Mouse (Mus musculus): ENCODE data around the gene Lyrm7. TPM values are rescaled to one million over a fixed set of nuclear protein-coding genes. Genes with fewer than 3 reads are reported as not detected.

Lyrm7 gene
- polyA plus RNA-seq, 1 experiment = 26.3 TPM

GRCm38 (mm10) chr11:54817449-54817848 is 43.3 kb downstream of the Lyrm7 start:
- H3K4me3 ChIP-seq (ENCODE audit: low read depth, low read length) = no peak overlapping the region
- no peaks in the 10 kb centered on the region for H3K27me3 ChIP-seq (ENCODE audit: control insufficient read depth, insufficient read depth, low read length, poor library complexity, severe bottlenecking)
- TF ChIP-seq POLR2A (IDR thresholded peaks at IDR 0.05; ENCODE audit: insufficient read depth, low read length) (no peak), CTCF (IDR thresholded peaks at IDR 0.05; ENCODE audit: low read depth, low read length) (no peak), EP300 (IDR thresholded peaks at IDR 0.05; ENCODE audit: insufficient read depth, low read depth, low read length) (no peak)
- no peak overlapping the region for H3K9ac ChIP-seq (ENCODE audit: low read depth, poor library complexity, severe bottlenecking)
- H3K36me3 ChIP-seq (ENCODE audit: control insufficient read depth, insufficient read depth, low read length, poor library complexity, severe bottlenecking) = no peaks in the 10 kb centered on the region
- H3K27ac ChIP-seq (ENCODE audit: insufficient read depth, low read length) = no peak overlapping the region
- H3K4me1 ChIP-seq (ENCODE audit: control insufficient read depth, insufficient read depth, low read length) = no peaks in the 10 kb centered on the region
- H3K9me3 ChIP-seq (replicated peaks; ENCODE audit: control insufficient read depth, insufficient read depth, low read length, poor library complexity, severe bottlenecking) = no peaks in the 10 kb centered on the region

- Histone ChIP-seq H3K27me3 (ENCODE audit: control insufficient read depth, insufficient read depth, low read length, poor library complexity, severe bottlenecking) (no peaks in the 10 kb centered on the region), H3K27ac (ENCODE audit: insufficient read depth, low read length) (no peak overlapping the region), H3K9me3 (replicated peaks; ENCODE audit: control insufficient read depth, insufficient read depth, low read length, poor library complexity, severe bottlenecking) (no peaks in the 10 kb centered on the region), H3K4me1 (ENCODE audit: control insufficient read depth, insufficient read depth, low read length) (no peaks in the 10 kb centered on the region), H3K9ac (ENCODE audit: low read depth, poor library complexity, severe bottlenecking) (no peak overlapping the region), H3K4me3 (ENCODE audit: low read depth, low read length) (no peak overlapping the region), H3K36me3 (ENCODE audit: control insufficient read depth, insufficient read depth, low read length, poor library complexity, severe bottlenecking) (no peaks in the 10 kb centered on the region)
- TF ChIP-seq POLR2A (IDR thresholded peaks at IDR 0.05; ENCODE audit: insufficient read depth, low read length) = no peak
Measured at GRCm38 (mm10) chr11:54815659-54816058, 45.1 kb downstream of the Lyrm7 start.

GRCm38 (mm10) chr11:54812812-54813516 is 47.8 kb downstream of the Lyrm7 start:
- no peaks in the 10 kb centered on the region for H3K9me3 ChIP-seq (replicated peaks; ENCODE audit: control insufficient read depth, insufficient read depth, low read length, poor library complexity, severe bottlenecking)
- no peaks in the 10 kb centered on the region for H3K4me1 ChIP-seq (ENCODE audit: control insufficient read depth, insufficient read depth, low read length)
- H3K4me3 ChIP-seq (ENCODE audit: low read depth, low read length) = no peak overlapping the region
- TF ChIP-seq EP300 (IDR thresholded peaks at IDR 0.05; ENCODE audit: insufficient read depth, low read depth, low read length) (no peak), CTCF (IDR thresholded peaks at IDR 0.05; ENCODE audit: low read depth, low read length) (no peak), POLR2A (IDR thresholded peaks at IDR 0.05; ENCODE audit: insufficient read depth, low read length) (no peak)
- H3K36me3 ChIP-seq (ENCODE audit: control insufficient read depth, insufficient read depth, low read length, poor library complexity, severe bottlenecking) = no peaks in the 10 kb centered on the region
- no peaks in the 10 kb centered on the region for H3K27me3 ChIP-seq (ENCODE audit: control insufficient read depth, insufficient read depth, low read length, poor library complexity, severe bottlenecking)
- H3K27ac ChIP-seq (ENCODE audit: insufficient read depth, low read length) = no peak overlapping the region
- H3K9ac ChIP-seq (ENCODE audit: low read depth, poor library complexity, severe bottlenecking) = no peak overlapping the region

GRCm38 (mm10) chr11:54812314-54812713 is 48.4 kb downstream of the Lyrm7 start:
- Histone ChIP-seq H3K27ac (ENCODE audit: insufficient read depth, low read length) (no peak overlapping the region), H3K36me3 (ENCODE audit: control insufficient read depth, insufficient read depth, low read length, poor library complexity, severe bottlenecking) (no peaks in the 10 kb centered on the region), H3K4me1 (ENCODE audit: control insufficient read depth, insufficient read depth, low read length) (no peaks in the 10 kb centered on the region), H3K9ac (ENCODE audit: low read depth, poor library complexity, severe bottlenecking) (no peak overlapping the region), H3K9me3 (replicated peaks; ENCODE audit: control insufficient read depth, insufficient read depth, low read length, poor library complexity, severe bottlenecking) (no peaks in the 10 kb centered on the region), H3K4me3 (ENCODE audit: low read depth, low read length) (no peak overlapping the region), H3K27me3 (ENCODE audit: control insufficient read depth, insufficient read depth, low read length, poor library complexity, severe bottlenecking) (no peaks in the 10 kb centered on the region)
- TF ChIP-seq EP300 (IDR thresholded peaks at IDR 0.05; ENCODE audit: insufficient read depth, low read depth, low read length) (no peak), POLR2A (IDR thresholded peaks at IDR 0.05; ENCODE audit: insufficient read depth, low read length) (no peak), CTCF (IDR thresholded peaks at IDR 0.05; ENCODE audit: low read depth, low read length) (no peak)

- Histone ChIP-seq H3K9me3 (replicated peaks; ENCODE audit: control insufficient read depth, insufficient read depth, low read length, poor library complexity, severe bottlenecking) (no peaks in the 10 kb centered on the region), H3K27me3 (ENCODE audit: control insufficient read depth, insufficient read depth, low read length, poor library complexity, severe bottlenecking) (no peaks in the 10 kb centered on the region), H3K9ac (ENCODE audit: low read depth, poor library complexity, severe bottlenecking) (no peak overlapping the region), H3K4me1 (ENCODE audit: control insufficient read depth, insufficient read depth, low read length) (no peaks in the 10 kb centered on the region), H3K4me3 (ENCODE audit: low read depth, low read length) (no peak overlapping the region), H3K36me3 (ENCODE audit: control insufficient read depth, insufficient read depth, low read length, poor library complexity, severe bottlenecking) (no peaks in the 10 kb centered on the region), H3K27ac (ENCODE audit: insufficient read depth, low read length) (no peak overlapping the region)
- TF ChIP-seq EP300 (IDR thresholded peaks at IDR 0.05; ENCODE audit: insufficient read depth, low read depth, low read length) (no peak), CTCF (IDR thresholded peaks at IDR 0.05; ENCODE audit: low read depth, low read length) (no peak), POLR2A (IDR thresholded peaks at IDR 0.05; ENCODE audit: insufficient read depth, low read length) (no peak)
Measured at GRCm38 (mm10) chr11:54811054-54811453, 49.7 kb downstream of the Lyrm7 start.

GRCm38 (mm10) chr11:54809582-54809981 is 51.1 kb downstream of the Lyrm7 start:
- Histone ChIP-seq H3K9ac (ENCODE audit: low read depth, poor library complexity, severe bottlenecking) (no peak overlapping the region), H3K4me3 (ENCODE audit: low read depth, low read length) (no peak overlapping the region), H3K27me3 (ENCODE audit: control insufficient read depth, insufficient read depth, low read length, poor library complexity, severe bottlenecking) (no peaks in the 10 kb centered on the region), H3K4me1 (ENCODE audit: control insufficient read depth, insufficient read depth, low read length) (no peaks in the 10 kb centered on the region), H3K9me3 (replicated peaks; ENCODE audit: control insufficient read depth, insufficient read depth, low read length, poor library complexity, severe bottlenecking) (no peaks in the 10 kb centered on the region), H3K36me3 (ENCODE audit: control insufficient read depth, insufficient read depth, low read length, poor library complexity, severe bottlenecking) (no peaks in the 10 kb centered on the region), H3K27ac (ENCODE audit: insufficient read depth, low read length) (no peak overlapping the region)
- TF ChIP-seq POLR2A (IDR thresholded peaks at IDR 0.05; ENCODE audit: insufficient read depth, low read length) (no peak), EP300 (IDR thresholded peaks at IDR 0.05; ENCODE audit: insufficient read depth, low read depth, low read length) (no peak), CTCF (IDR thresholded peaks at IDR 0.05; ENCODE audit: low read depth, low read length) (no peak)
